Mouse (Mus musculus): Measurements from ENCODE around the gene Itk. TPM values are rescaled to one million over a fixed set of nuclear protein-coding genes. Genes with fewer than 3 reads are reported as not detected.
A peak's percentile ranks its signal among the peaks of the same experiment; 100 is the strongest.

Itk gene
- polyA plus RNA-seq, 1 experiment = 1.8 TPM

DNA sequence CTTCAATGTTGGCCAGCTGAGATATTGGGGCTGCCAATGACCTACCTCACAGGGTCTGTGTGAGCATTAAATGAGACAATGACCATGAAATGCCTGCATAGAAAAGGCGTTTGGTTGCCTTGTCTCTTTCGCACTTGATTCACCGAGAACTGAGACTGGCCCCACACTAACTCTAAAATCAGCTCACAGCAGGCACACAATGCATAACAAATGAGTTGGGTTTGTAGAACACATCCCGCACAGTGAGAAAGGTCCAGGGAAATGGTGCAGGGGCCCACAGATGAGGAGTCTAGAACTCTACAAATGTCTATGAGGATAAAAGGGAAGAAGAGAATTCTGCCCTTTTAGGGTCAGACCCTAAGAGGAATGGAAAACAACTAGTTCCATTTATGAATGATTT, 100.3 kb downstream of the Itk start:
- Histone ChIP-seq H3K27ac (ENCODE audit: insufficient read depth, low read depth, low read length) (peak overlapping the region; percentile 52), H3K4me3 (ENCODE audit: insufficient read depth, low read depth, low read length) (no peak overlapping the region), H3K36me3 (ENCODE audit: control insufficient read depth, insufficient read depth, low read length) (peaks cover 3% of the 10 kb centered on the region; the same call in 1 of the 2 replicates), H3K4me1 (ENCODE audit: control insufficient read depth, insufficient read depth, low read length) (peaks cover 37% of the 10 kb centered on the region), H3K27me3 (replicated peaks; ENCODE audit: control insufficient read depth, insufficient read depth, low read length) (no peaks in the 10 kb centered on the region)
- TF ChIP-seq POLR2A (IDR thresholded peaks at IDR 0.05; ENCODE audit: low read depth, low read length) (no peak), CTCF (conservative IDR thresholded peaks at IDR 0.05; ENCODE audit: insufficient read depth, insufficient read length, low read depth, low read length) (no peak)
- DNase-seq = no peak
- WGBS = 68% methylated on average over 4 of the region's 4 CpGs

DNA sequence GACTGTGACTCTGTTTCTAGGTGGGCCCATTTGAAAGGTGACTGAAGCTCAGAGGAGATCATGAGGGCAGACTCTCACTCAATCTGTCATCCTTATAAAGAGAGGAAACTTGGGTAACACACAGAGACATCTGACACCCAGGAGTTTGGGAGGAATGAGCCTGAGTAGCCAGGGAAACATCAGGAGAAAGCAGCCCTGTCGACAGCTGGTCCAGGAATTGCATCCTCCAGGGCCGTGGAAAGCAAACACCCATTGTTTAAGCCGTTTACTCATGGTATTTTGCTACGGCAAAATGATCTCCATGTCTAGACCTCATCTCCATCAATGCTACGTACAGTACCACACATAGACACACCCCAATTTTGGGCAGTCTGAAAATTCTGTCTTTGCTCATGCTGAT, 101.2 kb downstream of the Itk start:
- TF ChIP-seq POLR2A (IDR thresholded peaks at IDR 0.05; ENCODE audit: low read depth, low read length) (no peak), CTCF (conservative IDR thresholded peaks at IDR 0.05; ENCODE audit: insufficient read depth, insufficient read length, low read depth, low read length) (no peak)
- WGBS = 80% methylated on average over 5 of the region's 5 CpGs
- H3K4me1 ChIP-seq (ENCODE audit: control insufficient read depth, insufficient read depth, low read length) = peaks cover 35% of the 10 kb centered on the region
- no peak for DNase-seq
- peak overlapping the region; percentile 98 for H3K27ac ChIP-seq (ENCODE audit: insufficient read depth, low read depth, low read length)
- peaks cover 3% of the 10 kb centered on the region; the same call in 1 of the 2 replicates for H3K36me3 ChIP-seq (ENCODE audit: control insufficient read depth, insufficient read depth, low read length)
- no peaks in the 10 kb centered on the region for H3K27me3 ChIP-seq (replicated peaks; ENCODE audit: control insufficient read depth, insufficient read depth, low read length)
- no peak overlapping the region for H3K4me3 ChIP-seq (ENCODE audit: insufficient read depth, low read depth, low read length)

DNA sequence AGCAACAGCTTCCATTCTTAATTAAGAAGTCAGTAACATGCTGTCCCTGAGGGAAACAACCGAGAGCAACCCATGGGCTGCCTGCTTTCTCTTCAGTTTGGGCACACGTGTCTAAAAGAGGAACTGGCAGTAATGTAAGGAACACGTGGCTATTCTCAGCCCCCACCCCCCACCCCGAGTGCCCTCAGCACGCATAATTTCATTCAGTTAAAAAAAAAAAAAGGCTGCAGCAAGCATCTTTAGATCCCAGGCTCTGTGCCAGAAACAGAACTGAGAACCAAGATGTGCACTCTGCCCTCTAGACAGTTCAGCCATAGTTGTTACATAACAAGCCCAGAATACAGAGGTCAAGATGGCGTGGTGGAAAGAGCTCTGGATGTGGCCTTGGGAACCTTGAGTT, 102.5 kb downstream of the Itk start:
- peaks cover 26% of the 10 kb centered on the region for H3K4me1 ChIP-seq (ENCODE audit: control insufficient read depth, insufficient read depth, low read length)
- peak; percentile 93 for DNase-seq
- H3K36me3 ChIP-seq (ENCODE audit: control insufficient read depth, insufficient read depth, low read length) = peaks cover 3% of the 10 kb centered on the region; the same call in 1 of the 2 replicates
- H3K27me3 ChIP-seq (replicated peaks; ENCODE audit: control insufficient read depth, insufficient read depth, low read length) = no peaks in the 10 kb centered on the region
- TF ChIP-seq CTCF (conservative IDR thresholded peaks at IDR 0.05; ENCODE audit: insufficient read depth, insufficient read length, low read depth, low read length) (no peak), POLR2A (IDR thresholded peaks at IDR 0.05; ENCODE audit: low read depth, low read length) (no peak)
- H3K27ac ChIP-seq (ENCODE audit: insufficient read depth, low read depth, low read length) = no peak overlapping the region
- H3K4me3 ChIP-seq (ENCODE audit: insufficient read depth, low read depth, low read length) = no peak overlapping the region
- WGBS = 13% methylated on average over 6 of the region's 6 CpGs

DNA sequence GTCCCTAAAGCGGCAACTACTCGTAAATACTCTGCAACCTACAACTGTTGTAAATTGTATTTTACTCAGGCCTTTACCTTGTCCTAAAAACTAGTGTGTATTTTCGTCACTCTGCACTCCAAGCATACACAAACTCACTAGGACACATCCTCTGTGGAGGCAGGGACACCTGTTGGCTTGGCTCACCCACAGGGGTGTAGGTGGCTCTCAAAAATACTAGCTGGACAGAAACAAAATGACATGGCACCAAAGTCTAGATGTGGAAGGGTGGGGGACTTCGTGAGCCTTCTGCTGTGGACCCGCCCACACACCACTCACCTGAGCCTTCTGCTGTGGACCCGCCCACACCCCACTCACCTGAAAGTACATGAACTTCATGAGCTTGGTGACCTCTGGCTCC, 105.5 kb downstream of the Itk start:
- 92% methylated on average over 6 of the region's 6 CpGs for WGBS
- Histone ChIP-seq H3K27me3 (replicated peaks; ENCODE audit: control insufficient read depth, insufficient read depth, low read length) (no peaks in the 10 kb centered on the region), H3K4me1 (ENCODE audit: control insufficient read depth, insufficient read depth, low read length) (peaks cover 16% of the 10 kb centered on the region; the same call in 1 of the 2 replicates), H3K36me3 (ENCODE audit: control insufficient read depth, insufficient read depth, low read length) (peaks cover 3% of the 10 kb centered on the region; the same call in 1 of the 2 replicates), H3K4me3 (ENCODE audit: insufficient read depth, low read depth, low read length) (no peak overlapping the region), H3K27ac (ENCODE audit: insufficient read depth, low read depth, low read length) (no peak overlapping the region)
- no peak for DNase-seq
- TF ChIP-seq CTCF (conservative IDR thresholded peaks at IDR 0.05; ENCODE audit: insufficient read depth, insufficient read length, low read depth, low read length) (no peak), POLR2A (IDR thresholded peaks at IDR 0.05; ENCODE audit: low read depth, low read length) (no peak)

DNA sequence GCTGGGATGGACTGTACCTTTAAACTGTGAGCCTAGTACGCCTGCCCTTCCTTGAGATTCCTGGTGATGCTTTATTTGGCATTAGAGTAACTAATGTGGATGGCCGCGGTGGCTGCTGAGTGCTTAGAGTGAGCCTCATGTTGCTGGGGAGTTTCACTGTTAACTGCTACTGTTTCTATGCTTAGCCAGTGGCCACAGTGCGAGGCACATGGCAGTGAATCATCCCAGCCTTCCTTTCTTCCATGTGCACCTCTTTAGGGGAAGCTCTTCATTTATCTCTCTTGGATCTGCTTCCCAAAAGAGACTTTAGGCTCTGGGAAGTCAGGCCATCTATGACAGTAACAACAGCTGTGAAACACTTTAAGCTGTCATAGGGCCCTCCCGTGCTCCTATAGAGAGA, 106.7 kb downstream of the Itk start:
- 91% methylated on average over 5 of the region's 5 CpGs for whole genome bisulfite sequencing
- no peak overlapping the region for H3K27ac ChIP-seq (ENCODE audit: insufficient read depth, low read depth, low read length)
- TF ChIP-seq CTCF (conservative IDR thresholded peaks at IDR 0.05; ENCODE audit: insufficient read depth, insufficient read length, low read depth, low read length) (no peak), POLR2A (IDR thresholded peaks at IDR 0.05; ENCODE audit: low read depth, low read length) (no peak)
- peaks cover 1% of the 10 kb centered on the region; the same call in 1 of the 2 replicates for H3K36me3 ChIP-seq (ENCODE audit: control insufficient read depth, insufficient read depth, low read length)
- no peaks in the 10 kb centered on the region for H3K27me3 ChIP-seq (replicated peaks; ENCODE audit: control insufficient read depth, insufficient read depth, low read length)
- DNase-seq = no peak
- no peak overlapping the region for H3K4me3 ChIP-seq (ENCODE audit: insufficient read depth, low read depth, low read length)
- peaks cover 9% of the 10 kb centered on the region; the same call in 1 of the 2 replicates for H3K4me1 ChIP-seq (ENCODE audit: control insufficient read depth, insufficient read depth, low read length)

DNA sequence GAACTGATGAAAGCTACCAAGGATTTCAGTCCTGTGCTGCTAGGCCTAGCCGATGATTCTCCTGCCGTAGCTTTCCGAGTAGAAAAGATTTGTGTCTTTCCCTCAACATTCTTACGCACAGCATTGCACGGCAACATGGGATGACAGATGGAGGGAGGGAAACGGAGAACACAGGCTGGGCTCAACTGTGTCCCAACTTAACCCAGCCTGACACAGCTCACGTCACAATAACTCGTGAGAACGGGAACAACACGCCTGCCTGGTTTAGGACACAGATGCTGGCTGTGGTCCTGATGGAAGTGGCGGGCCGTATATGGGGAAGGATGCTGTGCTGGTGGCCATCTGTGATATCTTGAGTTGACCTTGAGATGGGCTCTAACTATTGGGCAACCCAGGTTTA, 110.6 kb downstream of the Itk start:
- no peak for DNase-seq
- no peaks in the 10 kb centered on the region for H3K4me1 ChIP-seq (ENCODE audit: control insufficient read depth, insufficient read depth, low read length)
- H3K4me3 ChIP-seq (ENCODE audit: insufficient read depth, low read depth, low read length) = no peak overlapping the region
- H3K27ac ChIP-seq (ENCODE audit: insufficient read depth, low read depth, low read length) = peak overlapping the region; percentile 37; the same call in 1 of the 2 replicates
- WGBS = 94% methylated on average over 12 of the region's 12 CpGs
- H3K27me3 ChIP-seq (replicated peaks; ENCODE audit: control insufficient read depth, insufficient read depth, low read length) = no peaks in the 10 kb centered on the region
- no peak for TF ChIP-seq POLR2A (IDR thresholded peaks at IDR 0.05; ENCODE audit: low read depth, low read length)
- no peak for TF ChIP-seq CTCF (conservative IDR thresholded peaks at IDR 0.05; ENCODE audit: insufficient read depth, insufficient read length, low read depth, low read length)
- H3K36me3 ChIP-seq (ENCODE audit: control insufficient read depth, insufficient read depth, low read length) = no peaks in the 10 kb centered on the region; the same call in 1 of the 2 replicates

DNA sequence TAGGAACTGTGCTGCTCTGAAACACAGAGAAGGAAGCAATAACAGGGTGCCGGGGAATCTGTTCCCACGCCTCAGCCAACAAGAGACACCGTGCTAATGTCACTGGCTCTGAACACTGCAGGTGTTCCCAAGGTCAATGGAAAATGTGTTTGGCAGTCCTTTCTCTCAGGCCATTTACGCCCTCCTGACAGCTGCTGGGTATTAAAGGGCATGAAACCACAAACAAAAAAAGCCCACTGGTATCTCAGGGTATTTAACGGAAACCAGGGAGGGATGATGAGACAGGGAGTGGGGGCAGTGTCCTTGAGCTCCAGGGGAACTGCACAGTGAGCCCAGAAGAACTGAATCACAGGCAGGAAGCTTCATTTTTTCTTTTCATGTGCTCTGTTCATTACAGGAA, 111.2 kb downstream of the Itk start:
- WGBS = 62% methylated on average over 5 of the region's 5 CpGs
- DNase-seq = peak; percentile 38
- H3K27ac ChIP-seq (ENCODE audit: insufficient read depth, low read depth, low read length) = peak overlapping the region; percentile 37
- H3K27me3 ChIP-seq (replicated peaks; ENCODE audit: control insufficient read depth, insufficient read depth, low read length) = no peaks in the 10 kb centered on the region
- no peaks in the 10 kb centered on the region for H3K4me1 ChIP-seq (ENCODE audit: control insufficient read depth, insufficient read depth, low read length)
- TF ChIP-seq POLR2A (IDR thresholded peaks at IDR 0.05; ENCODE audit: low read depth, low read length) (no peak), CTCF (conservative IDR thresholded peaks at IDR 0.05; ENCODE audit: insufficient read depth, insufficient read length, low read depth, low read length) (no peak)
- no peaks in the 10 kb centered on the region; the same call in 1 of the 2 replicates for H3K36me3 ChIP-seq (ENCODE audit: control insufficient read depth, insufficient read depth, low read length)
- no peak overlapping the region for H3K4me3 ChIP-seq (ENCODE audit: insufficient read depth, low read depth, low read length)
